Comparison of ENCODE assay signal across 12 mouse cellular contexts in genomic region chr10:42220418-42220952, GRCm38 (mm10). TPM values are rescaled to one million over a fixed set of nuclear protein-coding genes. Genes with fewer than 3 reads are reported as not detected.
A peak's percentile ranks its signal among the peaks of the same experiment; 100 is the strongest.
DNase-seq lines count a peak whose midpoint lies in the region; ATAC-seq and TF ChIP-seq lines count a peak whose summit lies in the region.
"Had no signal": no experiment of that assay in that cellular context is flagged by ENCODE, and none has a peak within 500 bp of the region (broad histone marks: within the 10 kb centered on the region; RNA-seq: fewer than 3 reads in every experiment).

No protein-coding gene starts in this region.

- H3K36me3 ChIP-seq in CH12.LX (replicated peaks in 1 of 2; ENCODE audit: control insufficient read depth in 1 of 2, insufficient read depth in 1 of 2, low read length in 1 of 2) = peaks cover 0 to 48% of the 10 kb centered on the region in 2 experiments
- H3K36me3 ChIP-seq in intestine, embryonic 15.5 days = no peaks in the 10 kb centered on the region
- H3K36me3 ChIP-seq: hindbrain, embryonic 13.5 days had no signal

- no peak overlapping the region for H3K27ac ChIP-seq in CH12.LX (ENCODE audit: insufficient read depth, low read depth)
- H3K27ac ChIP-seq in intestine, embryonic 15.5 days = no peak overlapping the region
- H3K27ac ChIP-seq: hindbrain, embryonic 13.5 days had no signal

- no peak for TF ChIP-seq POLR2A in CH12.LX (IDR thresholded peaks at IDR 0.05; ENCODE audit: low read depth, low read length)

- dilution Hi-C loops in CH12.LX (cut with MboI; ENCODE audit: extremely low pct_ligation_motif_present, extremely low pct_unique_long_range_greater_than_20kb, low sequenced_read_pairs) = no loop called here

- H3K9ac ChIP-seq in CH12.LX (ENCODE audit: insufficient read depth, low read depth) = no peak overlapping the region
- H3K9ac ChIP-seq in intestine, embryonic 15.5 days = no peak overlapping the region
- H3K9ac ChIP-seq: hindbrain, embryonic 13.5 days had no signal

- in situ Hi-C loops in CH12.LX (cut with MboI; ENCODE audit: low pct_ligation_motif_present, low pct_unique_long_range_greater_than_20kb, low sequenced_read_pairs) = no loop called here

- no peak for TF ChIP-seq CTCF in CH12.LX (conservative IDR thresholded peaks at IDR 0.05 in 1 of 2, IDR thresholded peaks at IDR 0.05 in 1 of 2; ENCODE audit: low read depth in 2 of 2, low read length in 2 of 2)

- peak; percentile 50; the same call in 1 of the 2 replicates for ATAC-seq in intestine, embryonic 15.5 days

- DNase-seq in kidney, postnatal 10 days = peak; percentile 35
- no peak for DNase-seq in kidney, adult 18-20 months
- peak; percentile 67 for DNase-seq in CH12.LX (ENCODE audit: extremely low read depth)
- peak; percentile 41 to 58 for DNase-seq in natural killer cell, adult 2 months (ENCODE audit: low spot score in 2 of 2)
- DNase-seq in urinary bladder, postnatal 25 days (ENCODE audit: low spot score) = no peak
- DNase-seq in adrenal gland, postnatal 36 days = no peak
- DNase-seq in right cerebral cortex, postnatal 36 days (ENCODE audit: low spot score in 2 of 2) = no peak
- DNase-seq: cerebellum, adult 9-10 months; gastrocnemius, postnatal 25 days had no signal

- 40% methylated on average over 5 of the region's 5 CpGs for WGBS in intestine, embryonic 15.5 days

- no peak overlapping the region for H3K4me3 ChIP-seq in CH12.LX (replicated peaks in 1 of 3; ENCODE audit: low read depth in 2 of 3, low read length in 2 of 3, poor library complexity in 1 of 3)
- H3K4me3 ChIP-seq in intestine, embryonic 15.5 days (replicated peaks) = no peak overlapping the region
- H3K4me3 ChIP-seq: erythroblast, embryonic 14.5 days; hindbrain, embryonic 13.5 days had no signal

- H3K9me3 ChIP-seq in CH12.LX (replicated peaks; ENCODE audit: low read length) = no peaks in the 10 kb centered on the region
- no peaks in the 10 kb centered on the region for H3K9me3 ChIP-seq in intestine, embryonic 15.5 days
- H3K9me3 ChIP-seq: hindbrain, embryonic 13.5 days had no signal

- TF ChIP-seq RAD21 in CH12.LX (IDR thresholded peaks at IDR 0.05; ENCODE audit: low read depth, low read length) = no peak

- peaks cover 13 to 31% of the 10 kb centered on the region in 2 experiments for H3K4me1 ChIP-seq in CH12.LX (ENCODE audit: control insufficient read depth in 1 of 2, insufficient read depth in 2 of 2)
- H3K4me1 ChIP-seq in intestine, embryonic 15.5 days (replicated peaks) = peaks cover 15% of the 10 kb centered on the region

- no peak for TF ChIP-seq EP300 in CH12.LX (IDR thresholded peaks at IDR 0.05; ENCODE audit: low read length)

- H3K4me2 ChIP-seq in CH12.LX (ENCODE audit: insufficient read depth, low read depth, poor library complexity, severe bottlenecking) = 0 out of 2 replicates have a peak overlapping the region, but pooled peaks have one; percentile 22
- H3K4me2 ChIP-seq in intestine, embryonic 15.5 days (replicated peaks) = no peak overlapping the region
- H3K4me2 ChIP-seq: hindbrain, embryonic 13.5 days had no signal

- no peaks in the 10 kb centered on the region for H3K79me2 ChIP-seq in CH12.LX (replicated peaks; ENCODE audit: control insufficient read depth, extremely low read depth, insufficient read depth, poor library complexity, severe bottlenecking)

- no peaks in the 10 kb centered on the region for H3K27me3 ChIP-seq in CH12.LX (replicated peaks)
- no peaks in the 10 kb centered on the region for H3K27me3 ChIP-seq in intestine, embryonic 15.5 days (replicated peaks)
- H3K27me3 ChIP-seq: hindbrain, embryonic 13.5 days had no signal

TF ChIP-seq in CH12.LX, 34 proteins besides CTCF, POLR2A, EP300 and RAD21:
- TF ChIP-seq MAX (IDR thresholded peaks at IDR 0.05; ENCODE audit: low read length) (no peak), ETS1 (conservative IDR thresholded peaks at IDR 0.05; ENCODE audit: low read depth, low read length) (0 out of 2 replicates have a peak, but pooled peaks have one; percentile 5)

RNA-seq across cellular contexts. Expression of gene Foxo3, which starts 56.1 kb away (rescaled TPM):
- total RNA-seq in CH12.LX (2012; rRNA removed) (13.0 and 18.2 TPM in 2 replicates), CH12.LX (2014; rRNA removed) (8.8 and 9.2 TPM in 2 replicates)
- 10.7 and 12.6 TPM in 2 replicates for polyA plus RNA-seq in CH12.LX (2012; ENCODE audit: insufficient read length, low read depth)
- 6.4 and 7.6 TPM in 2 replicates for polyA plus RNA-seq in intestine, embryonic 15.5 days (2015; fragmentation: Nextera tagmentation; extraction: Ambion mirVana)
- 10 to 100 TPM; 56.9 to 78.5 TPM for total RNA-seq in adrenal gland, postnatal 36 days (2021)

Comparison
In these comparisons a context has a peak if more than half of its experiments do, and no peak if none do; other contexts are left out.
1. DNase-seq: peak in kidney, postnatal 10 days (single experiment), CH12.LX (single experiment) and natural killer cell, adult 2 months (2 of 2); none in kidney, adult 18-20 months (single experiment), urinary bladder, postnatal 25 days (single experiment), adrenal gland, postnatal 36 days (0 of 2) and right cerebral cortex, postnatal 36 days (0 of 2).